Mouse (Mus musculus): ENCODE results near the gene Hoxa13.

GRCm38 (mm10) chr6:52237346-52238154 is 23.1 kb downstream of the Hoxa13 start:
- TF ChIP-seq CEBPB (IDR thresholded peaks at IDR 0.05; ENCODE audit: low read depth) (no peak), CTCF (IDR thresholded peaks at IDR 0.05; ENCODE audit: control insufficient read depth, insufficient read depth, insufficient read length) (no peak)
